Mouse (Mus musculus): ENCODE data around the gene Relt.
"Not testable (repeated sequence)": the region's sequence is repeated elsewhere in the genome, so short reads cannot be mapped to it uniquely, and the experiment has no call there.

Relt gene

GRCm38 (mm10) chr7:100873197-100873596 is 10.0 kb upstream of the Relt start:
- no peak for DNase-seq

DNA sequence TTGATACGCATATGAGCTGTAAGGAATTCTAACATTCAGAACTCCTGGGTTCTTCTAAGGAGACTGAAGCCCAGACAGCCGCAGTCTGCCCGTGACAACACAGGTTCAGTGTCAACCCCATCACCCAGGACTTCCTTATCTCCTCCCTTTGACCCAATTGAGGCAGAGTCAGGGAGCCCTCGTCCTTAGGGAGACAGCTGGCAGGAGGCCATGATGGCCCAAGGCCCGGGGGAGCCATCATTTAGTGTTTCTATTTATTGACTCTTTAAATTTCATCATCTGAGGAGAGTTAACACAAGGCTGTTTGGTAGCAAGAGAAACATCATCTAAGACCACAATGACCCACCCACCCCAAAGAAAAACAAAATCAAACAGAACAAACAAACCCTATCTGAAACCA is 8.6 kb upstream of the Relt start:
- no peak for DNase-seq

- DNase-seq = no peak
Measured at GRCm38 (mm10) chr7:100871355-100871754, 8.1 kb upstream of the Relt start.

DNA sequence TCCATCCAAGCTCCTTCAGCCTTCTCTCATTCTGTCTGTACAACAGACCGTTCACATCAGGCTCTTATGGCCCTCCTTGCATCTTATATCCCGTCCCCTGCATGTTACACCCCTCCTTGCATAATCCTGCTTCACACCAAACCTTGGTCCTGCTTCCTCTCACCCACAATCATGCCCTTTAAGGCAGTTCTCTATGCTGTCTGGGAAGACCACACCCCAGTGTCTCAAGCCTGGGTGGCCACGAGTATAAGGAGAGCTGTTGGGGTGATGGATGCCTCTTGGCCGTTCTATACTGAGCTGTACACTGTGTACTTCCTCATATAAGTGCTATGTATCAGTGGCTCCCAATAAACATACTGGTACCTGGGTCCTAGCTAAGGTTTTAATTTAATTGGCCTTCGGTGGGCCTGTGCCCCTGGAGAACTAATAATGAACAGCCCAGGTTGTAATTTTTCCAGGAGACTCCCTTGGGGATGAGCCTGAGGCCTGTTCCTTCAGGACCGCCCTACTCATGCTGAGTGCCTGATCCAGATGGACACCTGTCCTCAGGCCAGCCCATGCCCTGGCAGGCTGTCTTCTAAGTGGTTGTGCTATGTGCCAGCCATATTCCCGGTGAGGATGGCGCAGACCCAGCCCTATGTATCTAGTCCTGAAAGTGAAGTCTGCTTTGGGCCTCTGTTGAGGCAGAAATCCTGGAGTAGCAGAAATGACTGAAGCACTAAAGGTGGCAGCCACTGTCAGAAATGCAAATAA is 6.8 kb upstream of the Relt start:
- no peak for DNase-seq

DNA sequence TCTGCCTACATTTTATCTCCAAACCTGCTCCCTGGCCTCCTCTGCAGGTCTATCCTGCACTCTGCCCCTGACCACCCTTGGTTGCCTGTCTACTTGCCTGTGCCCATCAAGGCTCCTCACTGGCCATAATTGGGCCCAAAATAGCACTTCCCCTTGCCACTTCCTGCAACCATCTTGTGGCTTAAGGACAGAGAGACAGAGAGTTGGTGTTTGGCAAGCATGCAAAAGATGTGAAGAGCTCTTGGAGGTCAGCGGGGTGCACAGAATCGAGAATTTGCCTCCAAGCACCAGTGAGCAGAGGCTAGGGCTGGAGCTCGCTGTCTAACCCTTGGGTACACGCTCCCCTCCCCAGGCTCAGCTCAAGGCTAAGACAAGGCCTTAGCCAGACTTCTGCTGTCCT is 5.3 kb upstream of the Relt start:
- no peak for DNase-seq

DNA sequence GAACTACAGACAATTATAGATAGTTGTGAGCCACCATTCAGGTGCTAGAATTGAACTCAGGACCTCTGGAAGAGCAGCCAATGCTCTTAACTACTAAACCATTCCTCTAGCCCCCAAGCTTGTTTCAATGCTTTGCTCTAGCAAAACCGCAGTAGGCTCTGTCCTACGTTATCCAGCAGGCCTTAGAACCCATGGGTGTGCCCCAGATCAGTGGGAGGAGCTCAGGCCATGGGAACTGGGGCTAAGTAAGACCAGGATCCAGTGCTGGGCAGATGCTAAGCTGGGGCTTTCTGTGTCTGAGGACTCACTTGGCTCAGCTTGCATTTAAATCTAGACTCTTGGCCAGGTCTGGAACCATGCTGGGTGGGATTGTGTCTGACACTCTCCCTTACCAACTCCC is 4.3 kb upstream of the Relt start:
- no peak for DNase-seq

- DNase-seq = peak; percentile 71
Measured at GRCm38 (mm10) chr7:100866675-100867074, 3.4 kb upstream of the Relt start.

GRCm38 (mm10) chr7:100862353-100862752 is 893 bp downstream of the Relt start:
- DNase-seq = no peak

DNA sequence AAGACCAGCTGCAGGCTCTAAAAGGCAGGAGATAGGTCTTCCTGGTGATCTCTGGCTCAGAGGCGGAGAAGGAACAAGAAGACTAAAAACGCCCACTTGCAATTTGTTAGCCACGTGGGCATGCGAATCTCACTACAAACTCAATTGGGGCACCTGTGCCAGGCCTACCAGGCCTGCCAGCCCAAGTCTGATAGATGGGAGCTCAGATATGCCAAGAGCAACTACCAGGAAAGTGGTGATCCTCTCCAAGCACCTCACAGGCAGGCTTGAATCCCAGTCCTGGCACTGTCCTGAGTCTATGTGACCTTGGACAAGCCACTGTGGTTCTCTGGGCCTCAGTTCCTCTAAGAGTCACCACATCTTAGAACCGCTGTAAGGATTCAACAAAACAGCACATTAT is 2.0 kb downstream of the Relt start:
- no peak for DNase-seq

GRCm38 (mm10) chr7:100860450-100860849 is 2.8 kb downstream of the Relt start:
- no peak for DNase-seq

- no peak for DNase-seq
Measured at GRCm38 (mm10) chr7:100855795-100856573, 7.3 kb downstream of the Relt start.

DNA sequence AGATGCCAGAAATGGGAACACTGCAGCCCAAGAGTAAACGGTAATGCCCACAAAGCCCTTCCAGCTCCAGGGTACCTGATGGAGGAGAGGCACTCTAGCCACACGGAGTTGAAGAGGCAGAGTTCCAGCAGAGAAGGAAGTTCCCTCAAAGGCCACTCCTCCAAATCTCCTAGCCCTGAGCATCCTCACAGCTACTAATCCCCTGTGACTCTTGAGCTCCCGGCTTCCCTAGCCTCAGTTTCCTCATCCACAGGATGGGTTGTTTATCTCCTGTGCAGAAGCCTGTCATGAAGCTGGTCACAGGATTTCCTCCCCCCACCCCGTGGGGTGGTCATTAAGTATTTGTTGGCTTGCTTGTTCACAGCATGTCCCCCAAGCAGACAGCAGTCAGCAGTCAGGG is 7.9 kb downstream of the Relt start:
- DNase-seq = no peak

DNA sequence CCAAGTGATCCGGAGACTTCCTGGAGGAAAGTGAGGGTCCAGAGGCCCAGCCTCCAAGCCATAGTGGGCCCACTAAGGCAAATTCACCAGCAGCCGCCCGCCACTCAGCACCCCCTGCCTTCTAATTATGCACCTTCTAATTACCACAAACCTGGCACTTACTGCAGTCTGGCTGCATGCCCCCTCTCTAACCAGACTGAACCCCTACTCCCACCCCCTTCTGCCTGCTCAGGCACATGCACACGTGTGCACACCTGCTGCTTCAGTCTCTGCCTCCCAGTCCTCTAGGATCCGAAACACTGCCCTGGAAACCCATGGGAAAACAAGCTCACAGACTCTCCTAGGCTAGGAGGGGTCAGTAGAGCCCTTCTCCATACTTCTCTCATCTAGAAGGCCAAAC is 8.4 kb downstream of the Relt start:
- DNase-seq = no peak

GRCm38 (mm10) chr7:100854137-100854814 is 9.0 kb downstream of the Relt start:
- no peak for DNase-seq

DNA sequence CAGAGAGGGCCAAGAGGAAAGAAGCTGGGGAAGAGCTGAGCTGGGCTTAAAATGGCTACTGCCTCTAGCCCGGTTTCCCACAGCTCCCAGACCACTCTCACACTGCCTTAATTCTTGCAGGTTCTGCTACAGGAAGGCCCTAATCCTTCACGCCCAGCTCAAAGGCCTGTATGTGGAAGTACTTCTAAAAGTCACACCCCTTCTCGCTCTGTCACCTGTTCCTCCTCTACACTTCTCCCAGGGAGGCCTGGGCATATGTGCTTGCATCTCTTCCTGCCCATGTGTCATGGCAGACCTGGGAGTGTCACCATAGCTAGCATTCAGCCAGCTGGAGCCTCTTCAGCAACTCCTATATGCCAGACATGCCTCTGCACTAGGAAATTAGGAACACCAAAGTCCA is 9.8 kb downstream of the Relt start:
- DNase-seq = no peak

- DNase-seq = no peak
Measured at GRCm38 (mm10) chr7:100851481-100852356, 11.5 kb downstream of the Relt start.

- no peak for DNase-seq
Measured at GRCm38 (mm10) chr7:100849508-100849907, 13.7 kb downstream of the Relt start.

- DNase-seq = peak; percentile 58
Measured at GRCm38 (mm10) chr7:100848744-100849143, 14.5 kb downstream of the Relt start.

GRCm38 (mm10) chr7:100847131-100847530 is 16.1 kb downstream of the Relt start:
- DNase-seq = no peak

GRCm38 (mm10) chr7:100846033-100846432 is 17.2 kb downstream of the Relt start:
- DNase-seq = not testable (repeated sequence)

DNA sequence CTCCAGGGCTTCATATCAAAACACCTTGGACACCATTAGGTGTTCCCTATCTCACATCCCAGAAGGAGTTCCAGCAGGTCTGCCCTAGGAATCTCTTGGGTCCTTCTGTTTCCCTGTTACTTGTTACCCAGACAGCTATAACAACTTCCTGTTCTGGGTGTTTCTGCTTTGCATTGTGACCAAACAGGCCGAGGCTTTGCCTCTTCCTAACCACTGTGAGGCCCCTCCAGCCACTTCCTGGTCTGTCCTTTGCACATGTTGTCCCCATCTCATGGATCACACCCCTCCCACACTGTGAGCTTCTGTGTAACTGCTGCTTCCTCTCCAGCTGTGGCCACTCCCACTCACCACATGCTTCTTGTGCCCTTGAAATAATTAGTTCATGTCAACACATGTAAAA is 17.8 kb downstream of the Relt start:
- no peak for DNase-seq

GRCm38 (mm10) chr7:100845026-100845400 is 18.2 kb downstream of the Relt start:
- no peak for DNase-seq
